Mouse (Mus musculus): ENCODE measurements around the gene Smoc1. TPM values are rescaled to one million over a fixed set of nuclear protein-coding genes. Genes with fewer than 3 reads are reported as not detected.

The Smoc1 gene
- polyA plus RNA-seq, 1 experiment from 2014 or later = 0.12 TPM

DNA sequence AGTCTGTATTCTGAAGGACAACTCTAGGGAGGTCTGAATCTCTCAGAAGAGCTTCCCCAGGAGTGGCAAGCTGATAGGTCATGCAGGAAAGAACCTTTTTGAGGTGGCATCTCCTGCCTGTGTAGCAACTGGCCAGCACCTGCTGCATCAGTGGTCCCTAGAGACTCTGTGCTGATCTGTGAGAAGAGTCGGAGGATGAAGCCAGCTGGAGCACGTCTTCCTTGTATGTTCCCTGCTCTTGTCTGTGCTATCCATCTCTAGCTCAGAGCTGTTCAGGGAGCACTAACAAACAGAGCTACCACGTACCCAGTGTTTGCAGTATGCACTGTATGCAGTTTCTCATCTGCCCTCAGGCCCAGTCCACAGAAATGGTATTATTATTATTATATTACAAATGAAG lies 54.4 kb downstream of the Smoc1 start:
- ChIA-PET CTCF (no interaction called here), POLR2A (no interaction called here)
- DNase-seq (ENCODE audit: low read depth, low spot score) (no peak), ATAC-seq (no peak)
- in situ Hi-C loops (cut with MboI; ENCODE audit: low pct_unique_long_range_greater_than_20kb) = no loop called here
- peaks cover 30% of the 10 kb centered on the region for H3K27me3 ChIP-seq
- no peak for TF ChIP-seq CTCF (IDR thresholded peaks at IDR 0.05)

DNA sequence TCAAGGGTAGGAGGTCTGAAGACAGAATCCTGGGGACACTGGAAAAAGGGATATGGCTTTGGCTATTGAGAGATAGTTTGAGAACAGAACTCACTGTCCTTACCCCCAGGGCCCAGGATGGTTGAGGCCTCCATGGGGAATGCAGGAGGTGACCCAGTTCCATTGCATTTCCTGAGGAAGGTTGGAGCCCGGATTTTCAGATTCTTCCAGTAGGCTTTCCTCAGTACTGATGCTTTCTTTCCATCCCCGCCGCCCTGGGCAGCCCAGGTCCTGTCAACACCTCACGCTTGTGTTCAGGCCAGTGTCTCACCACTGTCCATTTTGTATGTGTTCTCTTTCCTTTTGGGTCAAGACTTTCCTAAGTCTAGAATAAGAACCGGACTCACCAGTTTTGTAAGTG lies 56.5 kb downstream of the Smoc1 start:
- ATAC-seq = no peak
- peaks cover 32% of the 10 kb centered on the region for H3K27me3 ChIP-seq
- DNase-seq (ENCODE audit: low read depth, low spot score) = no peak
- no peak for TF ChIP-seq CTCF (IDR thresholded peaks at IDR 0.05)
- ChIA-PET POLR2A (no interaction called here), CTCF (no interaction called here)
- in situ Hi-C loops (cut with MboI; ENCODE audit: low pct_unique_long_range_greater_than_20kb) = no loop called here

- in situ Hi-C loops (cut with MboI; ENCODE audit: low pct_unique_long_range_greater_than_20kb) = no loop called here
- CTCF ChIA-PET = no interaction called here
- peaks cover 43% of the 10 kb centered on the region for H3K27me3 ChIP-seq
- TF ChIP-seq CTCF (IDR thresholded peaks at IDR 0.05) = no peak
- POLR2A ChIA-PET = no interaction called here
- ATAC-seq (no peak), DNase-seq (ENCODE audit: low read depth, low spot score) (no peak)
Measured at GRCm38 (mm10) chr12:81085244-81085643, 58.6 kb downstream of the Smoc1 start.

DNA sequence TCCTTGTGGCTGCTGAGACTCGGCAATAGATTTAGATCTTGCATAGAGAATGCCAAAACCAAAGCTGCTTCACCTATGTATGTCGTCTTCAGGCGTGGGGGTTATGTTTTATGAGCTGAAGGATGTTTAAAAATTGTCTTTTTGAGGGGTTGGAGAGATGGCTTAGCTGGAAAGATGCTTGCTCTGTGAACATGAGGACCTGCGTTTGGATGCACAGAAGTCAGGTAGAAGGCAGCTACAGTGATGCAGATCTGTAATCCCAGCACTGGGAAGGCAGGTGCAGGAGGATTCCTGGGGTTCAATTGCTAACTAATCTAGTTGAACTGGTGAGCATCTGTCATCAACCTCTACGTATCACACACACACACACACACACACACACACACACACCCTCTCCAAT lies 61.5 kb downstream of the Smoc1 start:
- in situ Hi-C loops (cut with MboI; ENCODE audit: low pct_unique_long_range_greater_than_20kb) = no loop called here
- peaks cover 49% of the 10 kb centered on the region for H3K27me3 ChIP-seq

DNA sequence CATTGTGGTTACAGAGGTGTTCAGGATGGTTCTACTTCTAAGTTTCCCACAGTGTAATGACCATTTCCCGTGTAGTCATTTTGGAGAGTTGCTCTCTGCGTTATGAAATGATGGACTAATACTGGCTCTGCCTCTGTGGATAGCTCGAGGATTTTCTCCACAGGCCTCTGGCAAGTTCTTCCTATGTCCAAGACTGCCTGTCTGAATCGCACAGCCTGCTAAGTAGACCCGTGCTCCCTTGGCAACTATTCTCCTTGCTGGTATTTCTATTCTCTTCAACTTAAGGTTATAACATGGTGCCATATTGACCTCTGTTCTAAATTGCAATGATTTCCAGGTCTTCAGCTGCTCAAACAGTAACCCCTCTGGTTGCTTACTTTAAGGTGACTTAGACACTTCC lies 65.0 kb downstream of the Smoc1 start:
- no peak for TF ChIP-seq CTCF (IDR thresholded peaks at IDR 0.05)
- ChIA-PET CTCF (no interaction called here), POLR2A (no interaction called here)
- H3K27me3 ChIP-seq = peaks cover 42% of the 10 kb centered on the region
- DNase-seq (ENCODE audit: low read depth, low spot score) (no peak), ATAC-seq (no peak)
- in situ Hi-C loops (cut with MboI; ENCODE audit: low pct_unique_long_range_greater_than_20kb) = no loop called here

More for the DNA sequence above, 61.5 kb downstream of the Smoc1 start:
- TF ChIP-seq CTCF (IDR thresholded peaks at IDR 0.05) = no peak
- ChIA-PET CTCF (interaction anchor here (0.9 kb wide), 1 partner anchor 33 kb away, joined by 3 read pairs; no protein-coding TSS in a partner anchor), POLR2A (no interaction called here)
- ATAC-seq (no peak), DNase-seq (ENCODE audit: low read depth, low spot score) (no peak)

GRCm38 (mm10) chr12:81092641-81093040 lies 66.0 kb downstream of the Smoc1 start:
- in situ Hi-C loops (cut with MboI; ENCODE audit: low pct_unique_long_range_greater_than_20kb) = no loop called here
- DNase-seq (ENCODE audit: low read depth, low spot score) (no peak), ATAC-seq (no peak)
- H3K27me3 ChIP-seq = peaks cover 45% of the 10 kb centered on the region
- no peak for TF ChIP-seq CTCF (IDR thresholded peaks at IDR 0.05)
- ChIA-PET CTCF (no interaction called here), POLR2A (no interaction called here)

DNA sequence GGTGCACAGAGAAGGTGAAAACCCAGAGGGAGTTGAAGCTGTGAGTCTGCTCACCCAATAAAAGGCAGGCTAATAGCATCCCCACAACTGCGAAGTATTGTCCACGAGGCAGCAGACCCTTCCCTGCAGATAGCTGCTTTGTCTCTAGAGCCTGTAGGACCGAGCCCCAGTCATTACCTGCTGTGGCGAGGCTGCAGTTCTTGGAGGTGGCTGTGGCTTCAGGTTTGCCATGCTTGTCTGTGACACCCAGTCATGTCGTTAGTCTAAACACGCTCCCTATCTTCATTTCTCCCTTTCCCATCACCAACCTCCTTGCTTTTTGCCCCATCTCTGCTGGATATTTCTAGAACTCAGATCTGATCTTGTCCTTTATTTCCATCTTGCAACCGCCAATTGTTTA lies 66.6 kb downstream of the Smoc1 start:
- in situ Hi-C loops (cut with MboI; ENCODE audit: low pct_unique_long_range_greater_than_20kb) = no loop called here
- CTCF ChIA-PET = no interaction called here
- no peak for TF ChIP-seq CTCF (IDR thresholded peaks at IDR 0.05)
- H3K27me3 ChIP-seq = peaks cover 41% of the 10 kb centered on the region
- POLR2A ChIA-PET = no interaction called here
- no peak for DNase-seq (ENCODE audit: low read depth, low spot score)
- no peak for ATAC-seq

DNA sequence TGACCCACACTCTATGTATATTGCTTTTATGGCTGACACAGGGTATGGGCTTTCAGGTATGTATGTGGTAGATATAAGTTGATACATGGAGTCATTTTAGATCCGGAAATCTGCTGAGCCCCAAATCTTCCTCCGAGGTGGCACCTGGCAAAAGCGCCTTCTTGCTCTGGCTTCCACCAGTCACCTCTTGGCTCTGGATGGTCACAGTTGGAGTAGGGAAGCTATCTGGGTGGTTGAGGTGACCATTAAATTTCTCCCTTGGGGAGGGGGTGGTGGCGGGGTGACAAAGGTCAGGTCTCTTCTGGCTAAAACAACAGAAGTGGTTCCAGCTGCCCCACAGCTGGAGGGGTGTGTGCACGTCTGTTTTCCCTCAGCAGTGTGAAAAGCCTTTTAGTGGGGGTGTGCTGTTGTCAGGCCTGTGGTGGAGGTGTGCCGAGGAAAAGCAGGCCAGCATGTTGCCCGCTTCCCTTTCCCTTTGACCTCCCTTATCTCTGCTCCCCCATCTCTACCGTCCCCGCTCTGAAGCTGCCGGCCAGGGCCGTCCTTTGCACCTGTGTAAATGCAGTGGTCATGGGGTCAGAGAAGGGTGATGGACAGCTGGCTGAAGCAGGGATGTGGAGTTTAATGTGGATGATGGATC lies 68.3 kb downstream of the Smoc1 start:
- DNase-seq (ENCODE audit: low read depth, low spot score) = no peak
- in situ Hi-C loops (cut with MboI; ENCODE audit: low pct_unique_long_range_greater_than_20kb) = no loop called here
- TF ChIP-seq CTCF (IDR thresholded peaks at IDR 0.05) = no peak
- ATAC-seq = no peak
- ChIA-PET POLR2A (no interaction called here), CTCF (no interaction called here)
- peaks cover 36% of the 10 kb centered on the region for H3K27me3 ChIP-seq

DNA sequence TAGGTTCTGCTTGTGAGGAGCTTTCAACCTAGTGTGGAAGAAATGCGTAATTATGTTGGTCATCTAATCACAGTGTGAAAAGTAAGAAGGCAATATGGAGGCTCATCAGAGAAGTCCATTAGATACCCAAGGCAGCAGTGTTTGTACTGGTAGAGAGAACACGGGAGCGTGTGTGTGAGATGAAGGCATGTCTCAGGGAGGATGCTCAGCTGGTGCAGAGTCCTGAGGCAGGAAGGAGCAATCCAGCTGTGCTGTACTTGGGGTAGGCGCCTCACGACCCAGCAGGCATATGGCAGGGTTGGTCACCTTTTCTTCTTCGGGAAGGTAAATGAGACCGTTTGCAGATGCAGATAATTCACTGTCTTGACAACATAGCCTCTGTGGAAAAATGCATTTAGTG lies 70.7 kb downstream of the Smoc1 start:
- no peak for ATAC-seq
- in situ Hi-C loops (cut with MboI; ENCODE audit: low pct_unique_long_range_greater_than_20kb) = no loop called here

DNA sequence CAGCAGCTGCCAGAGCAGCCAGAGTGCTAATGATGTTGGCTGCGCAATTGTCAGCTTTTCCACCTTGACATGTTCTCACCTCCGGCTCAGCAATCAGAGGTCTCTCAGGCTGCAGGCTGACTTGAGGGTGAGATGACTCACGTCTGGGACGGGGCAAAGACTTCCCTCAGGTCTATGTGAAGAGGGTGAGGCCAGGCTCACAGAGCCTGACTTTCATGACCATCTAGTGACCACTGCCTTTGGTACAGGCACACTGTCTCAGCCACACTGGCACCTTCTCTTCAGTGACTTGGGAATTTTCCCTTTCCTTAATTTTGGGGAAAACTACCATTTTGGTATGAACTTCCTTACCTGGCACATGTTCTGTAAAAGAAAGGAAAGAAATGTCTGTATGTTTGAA lies 71.1 kb downstream of the Smoc1 start:
- POLR2A ChIA-PET = no interaction called here
- in situ Hi-C loops (cut with MboI; ENCODE audit: low pct_unique_long_range_greater_than_20kb) = no loop called here
- ATAC-seq (no peak), DNase-seq (ENCODE audit: low read depth, low spot score) (no peak)
- no peak for TF ChIP-seq CTCF (IDR thresholded peaks at IDR 0.05)
- CTCF ChIA-PET = no interaction called here
- peaks cover 29% of the 10 kb centered on the region for H3K27me3 ChIP-seq

More for the DNA sequence above, 70.7 kb downstream of the Smoc1 start:
- POLR2A ChIA-PET = no interaction called here
- no peak for DNase-seq (ENCODE audit: low read depth, low spot score)
- CTCF ChIA-PET = no interaction called here
- peaks cover 32% of the 10 kb centered on the region for H3K27me3 ChIP-seq
- TF ChIP-seq CTCF (IDR thresholded peaks at IDR 0.05) = no peak

DNA sequence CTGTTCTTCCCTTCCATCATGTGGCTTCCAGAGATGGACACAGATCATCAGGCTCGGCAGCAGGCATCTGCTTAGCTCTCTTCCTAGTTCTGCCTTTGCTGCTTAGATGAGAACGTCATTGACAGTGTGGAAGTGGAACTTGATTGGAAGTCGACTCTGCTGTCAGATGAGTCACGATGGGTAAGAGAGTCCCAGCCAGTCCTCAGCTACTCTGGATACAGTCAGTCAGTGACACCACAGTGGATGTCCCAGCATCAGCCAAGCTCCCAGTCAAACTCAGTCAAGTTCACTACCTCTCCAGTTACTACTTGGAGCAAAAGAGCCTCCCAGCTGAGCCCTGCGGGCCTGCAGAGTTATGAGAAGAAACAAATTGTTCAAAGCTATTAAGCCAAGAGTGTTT lies 72.6 kb downstream of the Smoc1 start:
- POLR2A ChIA-PET = no interaction called here
- peaks cover 21% of the 10 kb centered on the region for H3K27me3 ChIP-seq
- CTCF ChIA-PET = no interaction called here
- TF ChIP-seq CTCF (IDR thresholded peaks at IDR 0.05) = no peak
- no peak for ATAC-seq
- DNase-seq (ENCODE audit: low read depth, low spot score) = no peak
- in situ Hi-C loops (cut with MboI; ENCODE audit: low pct_unique_long_range_greater_than_20kb) = no loop called here

DNA sequence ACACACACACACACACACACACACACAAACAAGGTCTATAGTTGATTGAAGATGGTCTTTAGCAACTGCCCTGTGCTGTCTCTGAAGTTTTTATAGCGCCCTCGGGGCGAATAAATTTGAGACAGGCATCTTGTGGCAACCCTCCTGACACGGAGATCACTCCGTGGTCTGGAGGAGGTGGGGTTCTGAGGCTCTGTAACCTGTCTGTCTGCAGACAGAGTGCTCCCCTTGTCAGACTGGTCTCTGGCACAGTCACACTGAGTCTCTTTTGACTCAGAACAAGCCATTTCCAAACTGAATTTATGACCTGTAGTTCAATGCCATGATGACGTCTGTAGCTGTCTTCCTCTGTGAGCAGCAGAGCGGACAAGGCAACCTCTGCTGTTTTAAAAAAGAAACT lies 75.1 kb downstream of the Smoc1 start:
- H3K27me3 ChIP-seq = peaks cover 29% of the 10 kb centered on the region
- no peak for TF ChIP-seq CTCF (IDR thresholded peaks at IDR 0.05)
- DNase-seq (ENCODE audit: low read depth, low spot score) (peak; percentile 10), ATAC-seq (no peak)
- ChIA-PET CTCF (no interaction called here), POLR2A (no interaction called here)
- in situ Hi-C loops (cut with MboI; ENCODE audit: low pct_unique_long_range_greater_than_20kb) = no loop called here
